Mouse (Mus musculus): ENCODE results near the gene Commd9. TPM values are rescaled to one million over a fixed set of nuclear protein-coding genes. Genes with fewer than 3 reads are reported as not detected.

Gene Commd9
- polyA plus RNA-seq (2015; fragmentation: Illumina TruSeq; extraction: RNeasy Lipid Tissue Mini Kit (QIAGEN cat#74804); ENCODE audit: insufficient read depth, low replicate concordance): 10.0 TPM

GRCm38 (mm10) chr2:101885768-101886438, at the start of gene Commd9:
Gene Commd9 (plus strand): TSS chr2:101886247.

GRCm38 (mm10) chr2:101882998-101883397, 3.0 kb upstream of the Commd9 start, which contains the start of gene Prr5l:
Gene Prr5l (minus strand): TSS chr2:101883027.

Other genes starting within 250 kb of the Commd9 start
- 0.19 TPM for gene Rag1, start 236.7 kb upstream of the Commd9 start, polyA plus RNA-seq (2015; fragmentation: Illumina TruSeq; extraction: RNeasy Lipid Tissue Mini Kit (QIAGEN cat#74804); ENCODE audit: insufficient read depth, low replicate concordance)
- 12.4 TPM for gene B230118H07Rik, start 236.7 kb upstream of the Commd9 start, polyA plus RNA-seq (2015; fragmentation: Illumina TruSeq; extraction: RNeasy Lipid Tissue Mini Kit (QIAGEN cat#74804); ENCODE audit: insufficient read depth, low replicate concordance)
- 31.3 TPM for gene Traf6, start 207.8 kb upstream of the Commd9 start, polyA plus RNA-seq (2015; fragmentation: Illumina TruSeq; extraction: RNeasy Lipid Tissue Mini Kit (QIAGEN cat#74804); ENCODE audit: insufficient read depth, low replicate concordance)
- 9.1 TPM for gene Prr5l, start 3.2 kb upstream of the Commd9 start, polyA plus RNA-seq (2015; fragmentation: Illumina TruSeq; extraction: RNeasy Lipid Tissue Mini Kit (QIAGEN cat#74804); ENCODE audit: insufficient read depth, low replicate concordance)

Measured in spleen, adult 10 weeks (tissue).